Comparison of ENCODE assay signal across 26 mouse cellular contexts in the genomic region with DNA sequence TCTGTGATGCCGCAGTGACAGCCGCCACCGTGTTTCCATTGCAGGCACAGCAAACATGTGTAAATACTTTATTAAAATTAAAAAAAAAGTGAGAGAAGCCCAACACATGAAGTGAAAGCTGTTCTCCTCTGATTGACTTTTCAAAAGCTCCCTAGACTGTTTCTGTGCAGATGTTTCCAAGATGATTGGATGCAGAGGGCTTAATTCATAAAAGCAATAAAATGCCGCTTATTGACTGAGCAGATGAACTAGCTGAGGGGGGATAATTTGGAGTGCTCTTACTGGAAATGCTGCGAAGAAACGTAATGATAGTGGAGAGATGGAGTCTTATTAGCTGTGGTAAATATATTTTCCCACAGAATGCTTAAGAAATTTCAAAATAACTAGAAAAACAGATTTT.
"Had no signal": no experiment of that assay in that cellular context is flagged by ENCODE, and none has a peak within 500 bp of the region (broad histone marks: within the 10 kb centered on the region; RNA-seq: fewer than 3 reads in every experiment).

No protein-coding gene starts in this region.

- H3K9ac ChIP-seq: heart, embryonic 13.5 days; heart, embryonic 15.5 days; hindbrain, embryonic 13.5 days; hindbrain, embryonic 15.5 days; kidney, embryonic 15.5 days; limb, embryonic 12.5 days; limb, embryonic 15.5 days; liver, embryonic 12.5 days had no signal

- H3K9me3 ChIP-seq: heart, embryonic 13.5 days; heart, embryonic 15.5 days; hindbrain, embryonic 13.5 days; hindbrain, embryonic 15.5 days; kidney, embryonic 15.5 days; limb, embryonic 12.5 days; limb, embryonic 15.5 days; liver, embryonic 12.5 days had no signal

- ATAC-seq: hindbrain, postnatal 0 days; intestine, embryonic 16.5 days; liver, embryonic 12.5 days had no signal

- H3K36me3 ChIP-seq: heart, embryonic 13.5 days; heart, embryonic 15.5 days; hindbrain, embryonic 13.5 days; hindbrain, embryonic 15.5 days; kidney, embryonic 15.5 days; limb, embryonic 12.5 days; limb, embryonic 15.5 days; liver, embryonic 12.5 days had no signal

- H3K27ac ChIP-seq: heart, adult 2 months; heart, embryonic 13.5 days; heart, embryonic 15.5 days; hindbrain, embryonic 15.5 days; hindbrain, postnatal 0 days; kidney, embryonic 15.5 days; kidney, postnatal 0 days; limb, embryonic 12.5 days; limb, embryonic 15.5 days; liver, embryonic 12.5 days had no signal

- H3K4me1 ChIP-seq: heart, embryonic 13.5 days; heart, embryonic 15.5 days; hindbrain, embryonic 13.5 days; hindbrain, embryonic 15.5 days; kidney, embryonic 15.5 days; limb, embryonic 12.5 days; limb, embryonic 15.5 days; liver, embryonic 12.5 days had no signal

- H3K27me3 ChIP-seq: heart, embryonic 13.5 days; heart, embryonic 15.5 days; hindbrain, embryonic 13.5 days; hindbrain, embryonic 15.5 days; kidney, embryonic 15.5 days; limb, embryonic 12.5 days; limb, embryonic 15.5 days; liver, embryonic 12.5 days had no signal

- H3K4me3 ChIP-seq: heart, adult 2 months; heart, embryonic 13.5 days; heart, embryonic 15.5 days; hindbrain, embryonic 13.5 days; hindbrain, embryonic 15.5 days; kidney, embryonic 15.5 days; limb, embryonic 12.5 days; limb, embryonic 15.5 days; liver, embryonic 12.5 days had no signal

- H3K4me2 ChIP-seq: heart, embryonic 11.5 days; heart, embryonic 13.5 days; heart, embryonic 15.5 days; hindbrain, embryonic 13.5 days; hindbrain, embryonic 15.5 days; kidney, embryonic 15.5 days; limb, embryonic 12.5 days; limb, embryonic 15.5 days; liver, embryonic 12.5 days had no signal

- DNase-seq: gastrocnemius, postnatal 14 days; gastrocnemius, postnatal 36 days; heart, adult 11 months; heart, adult 2 months; heart, postnatal 14 days; heart, postnatal 36 days; kidney, adult 11 months; kidney, adult 2 months; kidney, adult 9 months; kidney, postnatal 14 days; kidney, postnatal 36 days; layer of hippocampus, adult 9-11 months; layer of hippocampus, postnatal 36 days; left cerebral cortex, postnatal 4 days had no signal
